Mouse (Mus musculus) kidney, adult 8-10 months (tissue): ENCODE measurements around the gene Ugt1a10.
"Not testable (repeated sequence)": the region's sequence is repeated elsewhere in the genome, so short reads cannot be mapped to it uniquely, and the experiment has no call there.

Experiments
- DNase-seq, 2 experiments: peaks; one replicate each; pipeline ENCODE4 v3.0.0; 2022

Gene Ugt1a10

GRCm38 (mm10) chr1:88215466-88216380 lies 160.5 kb downstream of the Ugt1a10 start:
- DNase-seq = no peak

GRCm38 (mm10) chr1:88216551-88216950 lies 161.4 kb downstream of the Ugt1a10 start:
- DNase-seq = no peak

- DNase-seq = no peak
These were observed 162.0 kb downstream of the Ugt1a10 start for GRCm38 (mm10) chr1:88217144-88217543.

- no peak for DNase-seq
These were observed 162.4 kb downstream of the Ugt1a10 start for GRCm38 (mm10) chr1:88217576-88217975.

GRCm38 (mm10) chr1:88218051-88218450 lies 162.9 kb downstream of the Ugt1a10 start:
- DNase-seq = no peak

- no peak for DNase-seq
These were observed 163.4 kb downstream of the Ugt1a10 start for GRCm38 (mm10) chr1:88218591-88218990.

GRCm38 (mm10) chr1:88219054-88219453 lies 163.9 kb downstream of the Ugt1a10 start:
- DNase-seq = no peak

- DNase-seq = no peak
These were observed 165.1 kb downstream of the Ugt1a10 start for GRCm38 (mm10) chr1:88220336-88220735.

- DNase-seq = no peak
These were observed 167.0 kb downstream of the Ugt1a10 start for GRCm38 (mm10) chr1:88222216-88222615.

- DNase-seq = not testable (repeated sequence)
These were observed 167.9 kb downstream of the Ugt1a10 start for GRCm38 (mm10) chr1:88223011-88223515.

- DNase-seq = no peak
These were observed 168.4 kb downstream of the Ugt1a10 start for GRCm38 (mm10) chr1:88223591-88223990.

- DNase-seq = peak in 1 of 2 experiments; percentile 55
These were observed 169.0 kb downstream of the Ugt1a10 start for GRCm38 (mm10) chr1:88224029-88224776.

- DNase-seq = not testable (repeated sequence)
These were observed 170.1 kb downstream of the Ugt1a10 start for GRCm38 (mm10) chr1:88225301-88225700.

- no peak for DNase-seq
These were observed 170.6 kb downstream of the Ugt1a10 start for GRCm38 (mm10) chr1:88225741-88226140.

- DNase-seq = peak in 1 of 2 experiments; percentile 4
These were observed 171.6 kb downstream of the Ugt1a10 start, which contains the start of gene Mroh2a for GRCm38 (mm10) chr1:88226670-88227379. Gene Mroh2a (plus strand): TSS chr1:88226986.

- peak in 1 of 2 experiments; percentile 2 for DNase-seq
These were observed 172.3 kb downstream of the Ugt1a10 start for GRCm38 (mm10) chr1:88227482-88227881.

GRCm38 (mm10) chr1:88228121-88228520 lies 172.9 kb downstream of the Ugt1a10 start:
- peak in 1 of 2 experiments; percentile 1 for DNase-seq

- no peak for DNase-seq
These were observed 174.4 kb downstream of the Ugt1a10 start for GRCm38 (mm10) chr1:88229566-88229965.

GRCm38 (mm10) chr1:88229986-88230385 lies 174.8 kb downstream of the Ugt1a10 start:
- DNase-seq = no peak

- DNase-seq = no peak
These were observed 175.2 kb downstream of the Ugt1a10 start for GRCm38 (mm10) chr1:88230421-88230820.

GRCm38 (mm10) chr1:88230981-88231802 lies 176.0 kb downstream of the Ugt1a10 start:
- DNase-seq = no peak
